Mouse (Mus musculus) liver, embryonic 14.5 days (tissue): ENCODE measurements around the gene Ubtf.

Experiments
- CTCF ChIP-seq: IDR thresholded peaks from 2 replicates; pipeline ENCODE4 v1.5.1; 2016; ENCODE audit warnings: antibody characterized with exemption, low read depth, control low read depth
- EP300 ChIP-seq: IDR thresholded peaks from 2 replicates; pipeline ENCODE4 v1.6.1; 2016; ENCODE audit warnings: antibody characterized with exemption, low read depth

- TF ChIP-seq CTCF, result no peak
- no peak for TF ChIP-seq EP300
These were observed 21.7 kb downstream of the Ubtf start for GRCm38 (mm10) chr11:102297577-102298556.
